Mouse (Mus musculus): Measurements from ENCODE around the gene Matn4.
A peak's percentile ranks its signal among the peaks of the same experiment; 100 is the strongest.

Matn4 gene

GRCm38 (mm10) chr2:164414581-164414980 is 9.6 kb upstream of the Matn4 start:
- DNase-seq (ENCODE audit: low read depth, low spot score), result no peak

DNA sequence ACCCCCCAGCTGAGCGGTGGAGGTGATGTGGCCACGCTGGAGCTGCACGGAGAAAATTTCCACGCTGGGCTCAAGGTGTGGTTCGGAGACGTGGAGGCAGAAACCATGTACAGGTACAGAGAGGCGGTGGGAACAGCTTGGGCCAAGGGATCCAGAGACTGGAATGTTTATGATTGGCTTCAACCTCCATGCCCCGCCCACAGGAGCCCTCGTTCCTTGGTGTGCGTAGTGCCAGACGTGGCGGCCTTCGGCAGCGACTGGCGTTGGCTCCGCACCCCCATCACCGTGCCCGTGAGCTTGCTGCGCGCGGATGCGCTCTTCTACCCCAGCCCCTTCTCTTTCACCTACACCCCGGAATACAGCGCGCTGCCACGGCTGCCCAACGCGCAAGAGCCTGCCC is 9.2 kb upstream of the Matn4 start:
- DNase-seq (ENCODE audit: low read depth, low spot score), result no peak

DNA sequence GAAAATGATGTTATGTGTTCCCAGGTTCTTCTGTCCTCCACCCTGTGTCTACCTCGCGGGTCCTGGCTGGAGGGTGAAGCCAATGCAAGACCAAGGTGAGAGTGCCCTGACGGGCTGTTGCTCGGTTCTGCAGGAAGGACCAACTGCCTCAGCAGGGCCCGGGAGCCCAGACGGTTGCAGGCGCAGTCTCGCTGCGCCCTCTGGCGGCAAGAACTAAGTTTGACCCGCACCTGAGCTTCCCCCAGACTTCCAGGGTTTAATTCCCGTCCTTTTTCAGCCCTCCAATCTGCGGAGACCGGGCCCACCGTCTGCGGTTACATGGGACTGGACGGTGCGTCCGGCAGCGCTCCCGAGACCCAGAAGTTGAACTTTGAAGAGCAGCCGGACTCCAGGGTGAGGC is 2.7 kb upstream of the Matn4 start:
- DNase-seq (ENCODE audit: low read depth, low spot score), result peak; percentile 83

DNA sequence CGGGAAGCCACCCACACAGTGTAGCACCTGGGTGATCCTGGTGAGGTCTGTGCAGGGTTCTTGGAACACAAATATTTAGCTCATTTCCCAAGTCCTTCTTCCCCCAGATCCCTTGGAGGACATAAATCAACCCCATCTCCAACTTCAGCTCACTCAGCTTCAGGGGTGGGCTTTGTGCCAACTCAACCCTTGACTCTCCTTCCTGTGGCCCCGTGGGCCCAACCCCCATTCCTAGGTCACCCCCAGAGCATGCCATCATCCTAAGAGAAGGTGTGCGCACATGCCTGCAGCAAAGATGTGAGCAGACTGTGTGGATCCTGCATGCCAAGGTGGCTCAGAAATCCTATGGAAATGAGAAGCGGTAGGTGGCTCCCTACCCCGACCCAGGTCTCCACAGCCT is 559 bp upstream of the Matn4 start:
- DNase-seq (ENCODE audit: low read depth, low spot score), result no peak

- DNase-seq (ENCODE audit: low read depth, low spot score), result no peak
Observed at GRCm38 (mm10) chr2:164404082-164404990, 624 bp downstream of the Matn4 start.

DNA sequence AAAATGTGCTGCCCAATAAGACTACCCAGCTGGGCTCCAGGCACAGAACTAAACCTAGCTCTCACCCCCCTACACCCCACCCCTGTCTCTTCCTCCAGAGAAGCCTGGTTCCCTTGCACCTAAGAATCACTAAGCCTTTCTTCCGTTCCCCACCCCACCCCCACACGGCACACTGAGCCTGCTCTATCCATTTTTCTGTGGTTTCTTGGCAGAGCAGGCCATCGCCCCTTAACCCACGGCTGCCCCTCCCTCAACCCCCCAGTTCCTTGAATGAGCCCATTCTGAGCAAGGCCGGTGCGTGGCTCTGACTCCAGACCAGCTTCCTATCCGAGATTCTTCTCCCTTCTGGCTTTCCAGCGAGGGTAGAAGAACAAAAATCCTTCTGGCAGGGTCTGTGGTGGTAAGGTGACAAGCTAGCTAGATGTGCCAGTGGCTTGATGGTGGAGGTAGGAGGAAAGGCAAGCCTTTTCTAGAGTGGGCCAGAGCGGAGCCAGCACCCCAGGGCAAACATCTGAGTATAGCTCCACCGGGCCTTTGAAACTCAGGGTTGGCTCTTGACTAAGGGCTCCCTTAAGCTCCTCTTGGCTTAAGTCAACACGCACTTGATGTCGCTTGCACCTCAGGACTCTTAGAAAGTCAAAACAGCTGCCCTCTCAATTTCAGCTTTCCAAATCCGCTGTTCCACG is 1.4 kb downstream of the Matn4 start:
- DNase-seq (ENCODE audit: low read depth, low spot score), result no peak

DNA sequence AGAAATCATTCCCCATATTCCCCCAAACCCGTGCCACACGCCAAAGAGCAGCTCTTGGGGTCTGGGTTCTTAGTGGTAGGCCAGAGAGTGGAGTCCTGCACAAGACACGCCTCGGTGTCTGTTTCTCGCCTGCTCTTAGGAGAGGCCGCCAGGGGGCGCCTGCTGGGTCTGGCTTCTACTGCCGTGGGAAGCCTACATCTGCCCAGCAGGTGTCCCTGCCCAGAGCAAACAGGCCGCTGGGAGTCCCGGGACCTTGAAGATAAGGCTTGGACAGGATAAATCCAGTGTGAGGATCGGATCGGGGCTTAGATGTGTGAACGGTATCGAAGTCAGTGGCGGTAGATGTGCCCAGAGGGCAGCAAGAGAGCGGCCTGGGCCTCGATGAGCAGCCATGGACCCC is 2.1 kb downstream of the Matn4 start, which contains the start of gene Rbpjl:
Gene Rbpjl (plus strand): TSS at position 236 of the 400 bp plus-strand sequence.
- DNase-seq (ENCODE audit: low read depth, low spot score), result peak; percentile 55

GRCm38 (mm10) chr2:164396911-164397310 is 8.0 kb downstream of the Matn4 start:
- DNase-seq (ENCODE audit: low read depth, low spot score), result no peak

DNA sequence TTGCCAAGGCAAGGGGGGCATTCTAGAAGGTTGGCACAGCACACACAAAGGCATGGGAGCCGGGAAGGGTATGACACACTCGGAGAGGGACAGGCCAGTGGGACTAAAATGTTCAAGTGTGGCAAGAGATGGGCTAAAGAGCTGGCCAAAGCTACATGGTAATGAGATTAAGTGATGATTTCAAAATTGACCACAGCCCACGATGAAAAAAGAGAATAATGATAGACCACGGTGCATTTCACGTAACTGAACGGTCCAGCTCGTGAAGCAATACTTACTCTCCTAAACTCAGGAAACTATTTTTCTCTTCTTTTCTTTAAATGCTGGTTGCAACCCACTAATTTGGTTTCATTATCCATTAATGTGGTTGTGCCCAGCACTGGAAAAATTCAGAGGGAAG is 8.9 kb downstream of the Matn4 start:
- DNase-seq (ENCODE audit: low read depth, low spot score), result no peak

DNA sequence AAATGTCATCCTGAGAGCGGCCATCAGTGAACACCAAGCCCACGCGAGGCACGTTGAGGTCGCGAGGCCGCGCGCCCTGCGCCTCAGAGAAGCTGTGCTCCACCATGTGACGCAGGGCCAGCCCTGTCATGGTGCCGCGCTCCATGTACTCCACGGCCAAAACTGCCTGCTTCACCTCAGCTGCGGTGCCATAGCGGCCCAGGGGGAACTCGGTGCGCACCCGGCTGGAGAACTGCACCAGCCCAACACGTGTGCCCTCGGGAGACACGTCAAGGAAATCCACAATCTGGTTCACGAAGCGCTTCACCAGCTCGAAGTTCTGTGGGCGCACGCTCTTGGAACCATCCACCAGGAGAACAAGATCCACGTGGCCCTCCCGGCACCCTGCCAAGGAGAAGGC is 11.8 kb downstream of the Matn4 start:
- DNase-seq (ENCODE audit: low read depth, low spot score), result no peak

- DNase-seq (ENCODE audit: low read depth, low spot score), result no peak
Observed at GRCm38 (mm10) chr2:164389499-164389898, 15.5 kb downstream of the Matn4 start.

GRCm38 (mm10) chr2:164389020-164389419 is 15.9 kb downstream of the Matn4 start, which contains the start of gene Slpi:
Gene Slpi, minus strand, starts transcription at chr2:164389095.
- DNase-seq (ENCODE audit: low read depth, low spot score), result no peak

DNA sequence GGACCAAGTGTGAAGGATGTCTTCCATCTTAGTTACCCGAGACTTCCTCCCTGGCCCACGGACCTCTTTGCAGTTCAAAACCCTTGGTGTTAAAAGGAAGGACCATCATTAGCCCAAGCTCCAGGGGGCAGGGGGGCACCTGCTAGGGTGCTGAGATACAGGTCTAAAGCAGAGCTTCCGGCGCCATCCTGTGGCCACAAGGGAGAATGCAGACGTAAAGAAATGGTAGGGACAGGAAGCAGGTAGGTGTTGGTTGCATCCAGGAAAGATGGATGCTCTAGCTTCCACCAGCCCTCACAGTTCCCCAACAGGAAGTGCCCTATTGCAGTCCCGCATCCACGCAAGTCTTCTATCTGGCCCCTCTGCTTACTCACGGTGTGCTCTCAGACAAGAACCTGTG is 18.0 kb downstream of the Matn4 start:
- peak; percentile 82 for DNase-seq (ENCODE audit: low read depth, low spot score)

GRCm38 (mm10) chr2:164385927-164386763 is 18.8 kb downstream of the Matn4 start:
- DNase-seq (ENCODE audit: low read depth, low spot score), result peak; percentile 99

DNA sequence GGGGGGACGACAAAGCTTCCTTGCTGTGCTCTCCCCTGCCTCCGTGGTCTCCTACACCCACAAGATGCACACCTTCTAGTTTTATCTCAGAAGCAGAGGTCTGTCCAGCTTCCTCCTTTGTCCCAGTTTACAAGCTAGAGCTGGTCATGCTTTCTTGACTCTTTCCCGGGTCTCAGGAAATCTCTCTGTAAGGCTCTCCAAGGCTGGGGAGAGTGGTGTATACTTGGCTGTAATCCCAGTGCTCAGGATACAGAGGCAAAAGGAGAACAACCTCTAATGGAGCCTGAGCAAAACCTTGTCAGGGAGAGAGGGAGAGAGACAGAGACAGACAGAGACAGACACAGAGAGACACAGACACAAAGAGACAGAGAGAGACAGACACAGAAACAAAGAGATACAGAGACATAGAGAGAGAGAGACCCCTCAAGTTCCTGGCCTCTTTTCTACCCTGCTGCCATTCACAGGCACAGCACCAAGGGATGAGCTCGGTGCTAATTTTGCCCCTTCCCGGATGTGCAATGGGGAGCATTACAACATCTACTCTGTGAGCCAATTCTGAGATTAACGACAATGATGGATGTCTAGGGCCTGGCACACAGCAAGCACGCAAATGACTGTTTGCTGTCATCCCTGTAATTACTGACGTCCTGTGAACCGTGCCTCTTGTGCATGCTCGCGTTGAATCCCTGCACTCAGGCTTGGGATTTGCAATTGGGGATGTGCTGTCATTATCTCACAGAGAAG is 21.1 kb downstream of the Matn4 start:
- DNase-seq (ENCODE audit: low read depth, low spot score), result peak; percentile 79

GRCm38 (mm10) chr2:164382971-164383370 is 22.0 kb downstream of the Matn4 start:
- DNase-seq (ENCODE audit: low read depth, low spot score), result peak; percentile 52

GRCm38 (mm10) chr2:164381726-164382125 is 23.2 kb downstream of the Matn4 start:
- DNase-seq (ENCODE audit: low read depth, low spot score), result peak; percentile 50

DNA sequence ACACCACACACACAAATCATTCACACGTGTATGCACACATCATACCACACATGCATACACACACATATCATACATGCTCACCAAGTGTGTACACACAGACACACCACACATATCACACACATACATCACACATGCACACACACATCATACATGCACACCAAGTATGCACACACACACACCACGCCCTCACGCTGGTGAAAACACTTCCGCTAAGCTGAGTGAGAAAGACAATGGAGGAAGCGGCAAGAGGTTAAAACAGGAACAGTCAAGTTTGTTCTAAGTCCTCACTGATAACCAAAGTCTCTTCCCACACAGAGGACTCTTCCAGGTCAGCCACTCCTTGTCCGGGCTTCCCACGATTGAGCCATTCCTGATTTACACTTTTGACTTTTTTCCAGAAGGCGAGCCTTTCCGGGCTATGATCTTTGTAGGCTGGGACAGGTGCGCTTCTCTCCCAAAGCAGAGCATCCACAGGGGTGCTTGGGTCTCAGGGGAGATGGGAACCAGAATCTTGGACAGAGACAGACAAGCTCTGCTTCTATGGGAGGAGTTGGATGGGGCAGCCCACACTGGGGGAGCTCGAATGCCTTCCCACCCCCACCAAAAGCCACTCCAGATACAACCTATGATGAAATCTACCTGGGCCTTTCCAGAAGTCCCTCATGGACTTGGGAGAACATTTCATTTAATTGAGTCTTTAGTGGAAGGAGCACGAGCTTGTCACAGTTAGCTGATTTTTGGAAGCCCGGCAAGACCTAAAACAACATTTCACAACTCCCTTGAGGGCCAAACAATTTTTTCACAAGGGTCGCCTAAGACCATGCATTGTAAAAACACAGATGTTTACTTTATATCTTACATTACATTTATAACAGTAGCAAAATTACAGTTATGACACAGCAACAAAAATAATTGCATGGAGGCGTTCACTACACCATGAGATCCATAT is 27.2 kb downstream of the Matn4 start:
- DNase-seq (ENCODE audit: low read depth, low spot score), result peak; percentile 77

- peak; percentile 71 for DNase-seq (ENCODE audit: low read depth, low spot score)
Observed at GRCm38 (mm10) chr2:164373187-164373586, 31.8 kb downstream of the Matn4 start.

All from 3T3-L1 (cell line).